7 mouse cellular contexts compared by ENCODE assay signal in the genomic region with DNA sequence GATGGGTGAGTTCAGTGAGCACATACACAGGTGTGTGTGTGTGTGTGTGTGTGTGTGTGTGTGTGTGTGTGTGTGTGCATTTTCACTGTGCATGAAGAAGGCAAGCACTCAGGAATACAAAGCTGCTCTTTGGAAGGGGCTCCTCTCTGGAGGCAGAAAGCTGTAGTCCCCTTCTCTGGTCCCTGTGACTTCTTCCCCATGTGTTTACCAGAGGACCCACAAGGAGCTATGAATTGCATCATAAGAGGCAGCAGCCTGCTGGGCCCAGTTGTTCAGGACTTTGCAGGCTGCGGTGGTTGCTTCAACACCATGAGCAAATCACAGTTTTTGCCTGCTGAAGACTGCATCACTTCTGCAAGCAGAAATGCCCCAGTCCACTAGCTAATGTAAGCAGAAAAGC. TPM values are rescaled to one million over a fixed set of nuclear protein-coding genes. Genes with fewer than 3 reads are reported as not detected.
A peak's percentile ranks its signal among the peaks of the same experiment; 100 is the strongest.
DNase-seq lines count a peak whose midpoint lies in the region; ATAC-seq and TF ChIP-seq lines count a peak whose summit lies in the region.

No protein-coding gene starts in this region.

- no peaks in the 10 kb centered on the region for H3K36me3 ChIP-seq in embryonic facial prominence, embryonic 14.5 days (ENCODE audit: control insufficient read depth, insufficient read depth, low read length)
- no peaks in the 10 kb centered on the region for H3K36me3 ChIP-seq in hindbrain, postnatal 0 days (ENCODE audit: insufficient read depth, low read length)
- no peaks in the 10 kb centered on the region for H3K36me3 ChIP-seq in neural tube, embryonic 11.5 days (ENCODE audit: control insufficient read depth, insufficient read depth, low read length)

- no peak overlapping the region for H3K9ac ChIP-seq in embryonic facial prominence, embryonic 14.5 days (ENCODE audit: low read depth, low read length)
- peak overlapping the region; percentile 76 for H3K9ac ChIP-seq in hindbrain, postnatal 0 days (replicated peaks; ENCODE audit: low read length)
- no peak overlapping the region for H3K9ac ChIP-seq in neural tube, embryonic 11.5 days (ENCODE audit: low read length)

- H3K4me3 ChIP-seq in embryonic facial prominence, embryonic 14.5 days (ENCODE audit: low read depth, low read length), result peak overlapping the region; percentile 61
- peak overlapping the region; percentile 69 for H3K4me3 ChIP-seq in hindbrain, postnatal 0 days (ENCODE audit: low read length)
- H3K4me3 ChIP-seq in neural tube, embryonic 11.5 days (ENCODE audit: low read depth, low read length), result no peak overlapping the region
- no peak overlapping the region for H3K4me3 ChIP-seq in lung, adult 2 months (replicated peaks; ENCODE audit: extremely low read depth, low read depth, low read length)

- H3K27me3 ChIP-seq in embryonic facial prominence, embryonic 14.5 days (replicated peaks; ENCODE audit: control insufficient read depth, insufficient read depth, low read length), result peaks cover 46% of the 10 kb centered on the region
- H3K27me3 ChIP-seq in hindbrain, postnatal 0 days (ENCODE audit: insufficient read depth, low read length), result no peaks in the 10 kb centered on the region
- peaks cover 33% of the 10 kb centered on the region for H3K27me3 ChIP-seq in neural tube, embryonic 11.5 days (ENCODE audit: control insufficient read depth, insufficient read depth, low read length)

- peak overlapping the region; percentile 91 for H3K4me2 ChIP-seq in embryonic facial prominence, embryonic 14.5 days (ENCODE audit: low read depth, low read length)
- peak overlapping the region; percentile 77 for H3K4me2 ChIP-seq in hindbrain, postnatal 0 days (ENCODE audit: low read depth, low read length)
- H3K4me2 ChIP-seq in neural tube, embryonic 11.5 days (ENCODE audit: low read depth), result peak overlapping the region; percentile 92; the same call in 1 of the 2 replicates

- DNase-seq in brain, adult 2 months (ENCODE audit: low read depth, low spot score), result peak; percentile 65
- DNase-seq in embryonic facial prominence, embryonic 14.5 days (ENCODE audit: low spot score), result no peak
- DNase-seq in hindbrain, postnatal 0 days (ENCODE audit: low spot score), result peak; percentile 51
- no peak for DNase-seq in neural tube, embryonic 11.5 days (ENCODE audit: low spot score)
- DNase-seq in kidney, adult 18-20 months, result no peak
- no peak for DNase-seq in lung, adult 2 months
- DNase-seq in adrenal gland, postnatal 10 days, result no peak

- H3K4me1 ChIP-seq in embryonic facial prominence, embryonic 14.5 days (ENCODE audit: control insufficient read depth, insufficient read depth, low read length), result 0 out of 2 replicates have a peak, but pooled peaks cover 3% of the 10 kb centered on the region
- H3K4me1 ChIP-seq in hindbrain, postnatal 0 days (ENCODE audit: insufficient read depth, low read length), result 0 out of 2 replicates have a peak, but pooled peaks cover 2% of the 10 kb centered on the region
- H3K4me1 ChIP-seq in neural tube, embryonic 11.5 days (ENCODE audit: control insufficient read depth, insufficient read depth, low read length), result no peaks in the 10 kb centered on the region
- H3K4me1 ChIP-seq in lung, adult 2 months (ENCODE audit: control insufficient read depth, insufficient read depth, low read length), result no peaks in the 10 kb centered on the region

- no peak for ATAC-seq in embryonic facial prominence, embryonic 14.5 days (ENCODE audit: low read depth)
- no peak for ATAC-seq in hindbrain, postnatal 0 days
- no peak for ATAC-seq in neural tube, embryonic 11.5 days (ENCODE audit: insufficient read depth, low FRiP score, low TSS enrichment)

- no peaks in the 10 kb centered on the region for H3K9me3 ChIP-seq in embryonic facial prominence, embryonic 14.5 days (ENCODE audit: control insufficient read depth, low read length)
- H3K9me3 ChIP-seq in hindbrain, postnatal 0 days (ENCODE audit: low read length), result no peaks in the 10 kb centered on the region
- no peaks in the 10 kb centered on the region for H3K9me3 ChIP-seq in neural tube, embryonic 11.5 days (ENCODE audit: control insufficient read depth, low read length)

- no peak for TF ChIP-seq POLR2A in lung, adult 2 months (IDR thresholded peaks at IDR 0.05; ENCODE audit: borderline replicate concordance, extremely low read depth, low read depth, low read length)

- TF ChIP-seq CTCF in hindbrain, postnatal 0 days (IDR thresholded peaks at IDR 0.05; ENCODE audit: low read depth), result no peak
- TF ChIP-seq CTCF in lung, adult 2 months (IDR thresholded peaks at IDR 0.05; ENCODE audit: insufficient read depth, low read length), result no peak

- no peak overlapping the region for H3K27ac ChIP-seq in embryonic facial prominence, embryonic 14.5 days (replicated peaks; ENCODE audit: low read depth, low read length)
- peak overlapping the region; percentile 78 for H3K27ac ChIP-seq in hindbrain, postnatal 0 days
- no peak overlapping the region for H3K27ac ChIP-seq in neural tube, embryonic 11.5 days (ENCODE audit: low read depth, low read length)

- 19% methylated on average over 1 of the region's 1 CpGs for WGBS in embryonic facial prominence, embryonic 14.5 days
- WGBS in hindbrain, postnatal 0 days, result 16% methylated on average over 1 of the region's 1 CpGs
- WGBS in neural tube, embryonic 11.5 days, result 44% methylated on average over 1 of the region's 1 CpGs
- WGBS in lung, adult 2 months, result 35% methylated on average over 1 of the region's 1 CpGs

RNA-seq across cellular contexts. Expression of a gene that starts 0.8 kb away (rescaled TPM):
- 8.4 and 8.9 TPM in 2 replicates for polyA plus RNA-seq in embryonic facial prominence, embryonic 14.5 days (2014; fragmentation: Nextera tagmentation; extraction: Ambion mirVana)
- 119 and 121 TPM in 2 replicates for total RNA-seq in hindbrain, postnatal 0 days (2014; rRNA removed)
- polyA plus RNA-seq in hindbrain, postnatal 0 days (2015; fragmentation: Nextera tagmentation; extraction: Ambion mirVana), result 103 and 108 TPM in 2 replicates
- 5.8 and 8.7 TPM in 2 replicates for polyA plus RNA-seq in neural tube, embryonic 11.5 days (2014; fragmentation: Nextera tagmentation; extraction: Ambion mirVana)
- 1.0 and 1.2 TPM in 2 replicates for polyA plus RNA-seq in lung, adult 2 months (2012; rRNA removed)
- 1 to 10 TPM in 1 of 2 experiments, under 1 TPM in 1; 0.21 to 1.1 TPM for total RNA-seq in adrenal gland, postnatal 10 days (2021)

Comparison
In these comparisons a context has a peak if more than half of its experiments do, and no peak if none do; other contexts are left out.
1. DNase-seq: peak in brain, adult 2 months (single experiment) and hindbrain, postnatal 0 days (single experiment); none in embryonic facial prominence, embryonic 14.5 days (single experiment), neural tube, embryonic 11.5 days (single experiment), kidney, adult 18-20 months (single experiment), lung, adult 2 months (single experiment) and adrenal gland, postnatal 10 days (single experiment).
2. H3K4me3 ChIP-seq: peak in embryonic facial prominence, embryonic 14.5 days (single experiment) and hindbrain, postnatal 0 days (single experiment); none in neural tube, embryonic 11.5 days (single experiment) and lung, adult 2 months (single experiment).
3. RNA of a gene that starts 0.8 kb away (polyA plus RNA-seq): 103 to 108 TPM in hindbrain, postnatal 0 days; 5.8 to 8.7 TPM in neural tube, embryonic 11.5 days, 8.4 to 8.9 TPM in embryonic facial prominence, embryonic 14.5 days and 1.0 to 1.2 TPM in lung, adult 2 months; every median in the first group is over 10 times any median in the second.
4. Peak in every context shown above with its lines, with median percentiles within 50 percentile points of each other: H3K4me2 ChIP-seq.